Mouse (Mus musculus) ES-E14 (cell line): ENCODE measurements around the gene Sun2.

Source experiments
- HCFC1 ChIP-seq: IDR thresholded peaks from 2 replicates; pipeline ENCODE4 v1.6.1; 2012; ENCODE audit warnings: low read length, inconsistent platforms, borderline replicate concordance; ENCODE audit not compliant: insufficient read depth
- MAFK ChIP-seq: IDR thresholded peaks from 2 replicates; pipeline ENCODE4 v1.6.1; 2014; ENCODE audit warnings: mild to moderate bottlenecking, low read depth, low read length, inconsistent platforms; ENCODE audit not compliant: insufficient read depth
- ZC3H11A ChIP-seq: IDR thresholded peaks from 2 replicates; pipeline ENCODE4 v1.6.1; 2012; ENCODE audit warnings: low read depth, mild to moderate bottlenecking, inconsistent platforms, low read length, borderline replicate concordance
- ZNF384 ChIP-seq: IDR thresholded peaks from 2 replicates; pipeline ENCODE4 v1.6.1; 2012; ENCODE audit warnings: low read depth, low read length, inconsistent platforms

DNA sequence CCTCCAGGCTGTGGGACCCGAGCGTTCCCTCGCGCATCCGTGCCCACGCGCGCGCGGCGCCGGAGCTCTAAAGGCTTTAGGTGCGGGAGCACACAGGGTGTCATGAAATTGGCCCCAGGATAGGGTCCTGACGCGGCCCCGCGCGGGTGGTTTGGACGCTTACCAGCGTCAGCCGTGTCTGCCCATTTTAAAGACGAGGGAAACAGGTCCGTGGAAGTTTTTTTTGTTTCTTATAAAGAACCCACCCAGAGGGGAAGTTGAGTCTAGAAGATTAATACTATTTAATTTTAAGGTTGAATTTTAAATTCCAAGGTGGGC is 329 bp upstream of the Sun2 start:
- no peak for TF ChIP-seq HCFC1
- no peak for TF ChIP-seq ZNF384
- TF ChIP-seq MAFK, result no peak
- no peak for TF ChIP-seq ZC3H11A
